Mouse (Mus musculus) cerebellum, adult 2 months (tissue): ENCODE measurements around the gene Siah1b. TPM values are rescaled to one million over a fixed set of nuclear protein-coding genes. Genes with fewer than 3 reads are reported as not detected.
A peak's percentile ranks its signal among the peaks of the same experiment; 100 is the strongest.

Experiments used
- DNase-seq, 2 experiments: peaks; one replicate each; pipeline ENCODE4 v3.0.0; 2021
- H3K27ac ChIP-seq: fragments of 200-500 bp; 2 replicates; pipeline ENCODE4 v1.5.1; 2012; ENCODE audit warnings: low read length, control low read depth, inconsistent platforms; ENCODE audit not compliant: insufficient read depth
- H3K27me3 ChIP-seq: fragments of 200-500 bp; 2 replicates; pipeline ENCODE4 v1.6.1; 2012; ENCODE audit warnings: inconsistent platforms, mild to moderate bottlenecking, low read length, moderate library complexity; ENCODE audit not compliant: control insufficient read depth, insufficient read depth
- H3K4me1 ChIP-seq: fragments of 200-500 bp; 2 replicates; pipeline ENCODE4 v1.6.1; 2011; ENCODE audit warnings: low read length; ENCODE audit not compliant: control insufficient read depth, insufficient read depth
- H3K4me3 ChIP-seq: fragments of 200-500 bp; replicated peaks from 2 replicates; pipeline ENCODE3; 2011; ENCODE audit warnings: mild to moderate bottlenecking, low read depth, low read length, control low read depth; ENCODE audit not compliant: insufficient read depth
- CTCF ChIP-seq: fragments of 200-500 bp; IDR thresholded peaks from 2 replicates; pipeline ENCODE4 v1.5.1; 2011; ENCODE audit warnings: low read depth, mild to moderate bottlenecking, control low read depth, low read length, moderate library complexity, borderline replicate concordance; ENCODE audit not compliant: insufficient read depth
- POLR2A ChIP-seq: fragments of 200-500 bp; IDR thresholded peaks from 2 replicates; pipeline ENCODE4 v1.6.1; 2011; ENCODE audit warnings: low read length, control low read depth, borderline replicate concordance; ENCODE audit not compliant: insufficient read depth
- WGBS: fragments of 180-500 bp; shearing (Covaris S2); methylation state at CpG from one replicate; pipeline ENCODE4 v1.1.7; 2018; 5-methylcytosine and 5-hydroxymethylcytosine counted together
- polyA plus RNA-seq: library from polyadenylated mRNA; depleted of rRNA; stranded (reverse); fragments of >200 nt; gene quantifications from 2 replicates; pipeline ENCODE4 v1.2.3, GENCODE M21; 2012; rRNA removed

Siah1b gene
- 9.0 and 9.7 TPM in 2 replicates for polyA plus RNA-seq

DNA sequence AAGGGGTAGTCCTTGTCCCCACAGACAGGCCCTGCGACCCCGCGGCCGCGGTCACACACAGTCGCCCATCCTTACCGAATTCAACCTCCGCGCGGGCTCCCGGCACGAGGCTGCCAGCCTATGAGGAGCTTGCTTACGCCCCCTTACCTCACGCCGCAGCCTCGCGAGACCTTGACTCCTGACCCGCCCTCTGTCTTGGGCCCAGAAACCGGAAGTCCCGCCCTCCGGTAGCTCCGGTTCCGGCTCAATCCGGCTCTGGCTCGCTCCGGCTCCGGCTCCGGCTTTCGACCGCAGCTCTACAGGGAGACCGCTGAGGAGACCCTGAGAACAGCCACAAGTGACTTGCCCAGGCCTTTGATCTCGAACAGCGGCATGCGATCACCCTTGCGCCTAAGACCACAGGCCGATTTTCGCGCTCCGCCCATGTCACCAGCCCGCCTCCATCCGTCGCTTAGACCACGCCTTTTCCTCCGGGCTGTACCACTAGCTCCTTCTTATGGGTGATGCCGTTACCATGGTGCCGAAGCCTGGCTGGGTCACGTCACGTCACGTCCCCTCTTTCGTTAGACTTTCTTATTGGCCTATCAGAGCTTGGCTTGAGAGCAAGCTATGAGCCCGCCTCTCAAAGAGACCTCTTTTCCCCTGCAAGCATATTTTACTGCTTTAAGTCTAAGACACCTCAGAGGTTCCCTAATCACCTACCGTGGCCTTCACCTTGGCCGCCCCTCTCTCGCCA lies at the start of gene Siah1b:
Gene Siah1b (minus strand): TSS at position 454 of the 736 bp plus-strand sequence.
- H3K4me1 ChIP-seq, result no peaks in the 10 kb centered on the region
- TF ChIP-seq POLR2A, result peak; percentile 27; the same call in 1 of the 2 replicates
- TF ChIP-seq CTCF, result no peak
- peak within 1 kb of the TSS; percentile 95 for H3K4me3 ChIP-seq
- peak within 1 kb of the TSS; percentile 95 for H3K27ac ChIP-seq
- DNase-seq, result peak; percentile 93 to 94
- WGBS, result 15% methylated on average over 52 of the region's 54 CpGs
- no peaks in the 10 kb centered on the region for H3K27me3 ChIP-seq

DNA sequence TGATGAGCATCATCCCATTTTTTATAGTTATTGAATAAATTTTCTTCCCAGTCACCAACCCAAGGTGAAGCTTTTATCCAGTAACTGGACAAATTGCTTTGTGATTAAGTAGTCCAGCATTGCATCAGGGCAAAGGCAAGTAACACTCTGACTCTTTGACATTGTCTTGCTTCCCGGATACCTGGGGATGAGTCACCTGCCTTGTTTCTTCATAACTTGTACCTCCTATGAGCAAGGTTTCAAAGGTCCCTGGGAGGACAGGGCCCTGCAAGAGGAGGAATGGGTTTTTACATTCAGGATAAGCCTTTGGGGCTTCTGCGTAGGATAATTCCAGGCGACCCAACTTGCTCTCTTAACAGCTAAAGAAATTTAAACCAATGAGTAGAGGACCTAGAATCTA lies 47.6 kb upstream of the Siah1b start:
- 88% methylated on average over 3 of the region's 3 CpGs for WGBS
- Histone ChIP-seq H3K4me1 (no peaks in the 10 kb centered on the region), H3K4me3 (no peak overlapping the region), H3K27me3 (no peaks in the 10 kb centered on the region), H3K27ac (no peak overlapping the region)
- TF ChIP-seq CTCF (no peak), POLR2A (no peak)
- no peak for DNase-seq

DNA sequence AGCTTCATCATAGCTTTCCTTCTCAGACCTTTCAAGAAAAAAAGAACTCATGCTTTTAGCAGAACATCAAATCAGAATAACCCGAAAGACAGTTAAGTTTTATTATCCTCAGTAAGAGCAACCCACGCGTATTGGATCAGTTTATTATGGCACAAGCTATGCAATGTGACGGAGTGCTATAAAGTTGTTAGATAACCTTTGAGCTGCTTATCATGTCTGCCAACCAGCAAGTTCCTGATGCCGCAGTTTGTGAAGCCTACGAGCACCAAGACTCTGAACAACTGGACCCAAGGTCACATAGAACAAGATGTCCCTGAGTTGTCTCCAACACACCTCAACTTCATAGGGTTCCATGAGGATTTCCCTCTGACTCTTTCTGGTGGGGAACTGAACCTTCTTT lies 37.5 kb upstream of the Siah1b start:
- H3K4me3 ChIP-seq, result no peak overlapping the region
- WGBS, result 90% methylated on average over 6 of the region's 6 CpGs
- H3K27ac ChIP-seq, result no peak overlapping the region
- TF ChIP-seq CTCF (no peak), POLR2A (no peak)
- DNase-seq, result no peak
- H3K4me1 ChIP-seq, result no peaks in the 10 kb centered on the region
- H3K27me3 ChIP-seq, result no peaks in the 10 kb centered on the region

DNA sequence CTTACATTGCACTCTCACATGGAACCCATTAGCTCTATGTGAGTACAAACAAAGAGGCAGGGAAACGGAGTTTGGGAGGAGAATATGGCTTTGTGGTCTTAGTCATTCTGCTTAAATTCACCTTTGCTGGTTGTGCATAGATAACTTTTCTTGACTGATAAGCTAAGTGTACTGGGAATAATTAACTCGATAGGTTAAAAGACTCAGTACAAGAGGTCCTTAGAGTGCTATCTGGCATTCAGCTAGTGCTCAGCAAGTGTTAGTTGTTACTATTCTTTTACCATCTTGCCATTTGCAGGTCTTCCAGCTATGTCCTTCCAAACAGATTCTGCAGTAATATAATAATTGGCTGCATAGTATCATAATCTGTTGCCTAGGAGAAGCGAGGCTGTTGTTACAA lies 34.9 kb upstream of the Siah1b start:
- Histone ChIP-seq H3K4me3 (no peak overlapping the region), H3K4me1 (no peaks in the 10 kb centered on the region), H3K27me3 (no peaks in the 10 kb centered on the region), H3K27ac (no peak overlapping the region)
- no peak for TF ChIP-seq CTCF
- TF ChIP-seq POLR2A, result no peak
- 82% methylated on average over 3 of the region's 3 CpGs for WGBS
- no peak for DNase-seq

GRCm38 (mm10) chrX:164102656-164103055 lies 26.4 kb upstream of the Siah1b start:
- WGBS, result 57% methylated on average over 6 of the region's 6 CpGs
- Histone ChIP-seq H3K4me3 (no peak overlapping the region), H3K27ac (no peak overlapping the region), H3K27me3 (no peaks in the 10 kb centered on the region), H3K4me1 (no peaks in the 10 kb centered on the region)
- DNase-seq, result no peak
- TF ChIP-seq POLR2A, result no peak
- no peak for TF ChIP-seq CTCF

DNA sequence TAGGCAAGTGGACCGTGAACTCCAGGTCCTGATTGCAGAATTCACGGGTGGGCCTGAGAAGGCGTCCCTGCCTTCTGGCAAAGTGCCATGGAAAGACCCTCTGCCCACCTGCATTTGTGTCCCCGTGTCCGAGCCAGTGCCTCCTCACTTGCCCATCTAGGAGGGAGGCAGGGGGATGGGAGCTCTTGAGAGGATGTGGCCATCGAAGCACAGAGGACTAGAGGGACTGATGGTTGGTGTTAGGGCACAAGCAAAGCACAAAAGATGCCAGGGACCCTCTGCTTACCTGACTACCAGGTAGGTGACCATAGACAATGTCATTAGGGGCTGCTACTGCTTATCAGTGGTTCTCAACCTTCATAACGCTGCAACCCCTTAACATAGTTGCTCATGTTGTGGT lies 25.9 kb upstream of the Siah1b start:
- TF ChIP-seq CTCF (no peak), POLR2A (no peak)
- no peak for DNase-seq
- 45% methylated on average over 7 of the region's 7 CpGs for WGBS

GRCm38 (mm10) chrX:164101483-164101882 lies 25.2 kb upstream of the Siah1b start:
- Histone ChIP-seq H3K27ac (no peak overlapping the region), H3K27me3 (no peaks in the 10 kb centered on the region), H3K4me1 (no peaks in the 10 kb centered on the region), H3K4me3 (no peak overlapping the region)
- DNase-seq, result no peak
- TF ChIP-seq CTCF, result no peak
- no peak for TF ChIP-seq POLR2A

More for the DNA sequence above, 25.9 kb upstream of the Siah1b start:
- Histone ChIP-seq H3K27me3 (no peaks in the 10 kb centered on the region), H3K27ac (no peak overlapping the region), H3K4me1 (no peaks in the 10 kb centered on the region), H3K4me3 (no peak overlapping the region)

DNA sequence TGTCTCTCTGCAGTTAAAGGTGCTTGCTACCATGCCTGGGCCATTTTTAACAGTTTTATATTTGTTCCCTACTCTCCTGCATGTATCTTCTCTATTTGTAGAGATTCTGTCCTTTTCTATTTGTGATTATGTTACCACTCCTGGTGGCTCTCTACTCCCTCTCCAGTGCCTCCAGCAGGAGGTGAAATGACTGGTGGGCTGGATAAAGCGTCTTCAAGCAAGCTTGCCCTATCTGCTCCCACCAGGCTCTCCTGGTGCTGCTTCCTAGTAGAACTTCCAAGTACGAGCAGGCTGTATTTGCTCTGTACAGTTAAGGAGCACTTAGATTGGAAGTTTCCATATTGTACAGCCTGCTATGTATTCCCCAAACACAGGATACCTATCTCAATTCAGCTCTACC lies 19.5 kb upstream of the Siah1b start:
- Histone ChIP-seq H3K27ac (no peak overlapping the region), H3K4me1 (no peaks in the 10 kb centered on the region), H3K4me3 (no peak overlapping the region), H3K27me3 (no peaks in the 10 kb centered on the region)
- no peak for DNase-seq
- 73% methylated on average over 2 of the region's 2 CpGs for WGBS
- TF ChIP-seq CTCF, result no peak
- no peak for TF ChIP-seq POLR2A
